Mouse (Mus musculus): ENCODE results near the gene Taar7b.
A peak's percentile ranks its signal among the peaks of the same experiment; 100 is the strongest.

The Taar7b gene

DNA sequence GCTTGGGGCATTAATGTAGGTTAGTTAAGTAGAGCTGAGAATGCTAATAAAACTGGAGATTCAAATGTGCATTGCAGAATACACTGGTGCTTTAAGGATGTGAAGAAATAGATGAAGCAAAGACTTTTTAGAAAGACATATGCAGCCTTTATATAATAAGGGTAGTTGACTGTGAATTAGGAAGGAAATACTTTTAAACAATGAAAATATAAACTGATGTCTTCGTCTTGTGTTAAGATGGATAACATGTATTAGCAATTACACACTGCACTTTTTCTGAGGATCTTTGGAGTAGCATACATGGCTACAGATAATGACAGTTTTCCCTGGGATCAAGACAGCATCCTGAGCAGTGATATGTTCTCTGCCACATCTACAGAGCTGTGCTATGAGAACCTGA, at the start of gene Taar7b:
TSS of gene Taar7b (plus strand) at position 301 of the 400 bp plus-strand sequence.
- DNase-seq (ENCODE audit: low read depth, low spot score), result no peak

DNA sequence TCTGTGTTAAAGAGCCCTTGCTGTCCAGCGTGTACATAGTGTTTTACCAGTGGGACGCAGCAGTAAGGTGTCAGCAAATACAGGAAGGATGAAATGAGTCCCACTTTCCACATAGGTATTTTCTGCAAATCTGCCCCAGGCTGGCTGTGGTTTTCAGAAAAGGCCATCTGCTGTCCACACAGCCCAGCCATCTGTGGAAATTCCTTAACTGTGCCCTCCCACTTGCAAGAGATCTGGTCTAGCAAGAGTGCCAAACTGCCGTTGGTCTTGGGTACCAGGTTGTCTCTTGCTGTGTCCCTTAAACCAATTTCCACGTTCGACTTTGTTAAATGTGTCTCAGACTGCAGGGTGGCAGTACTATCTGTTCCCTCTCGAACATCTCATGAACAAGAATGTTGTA, 48.0 kb upstream of the Taar7b start:
- no peak for DNase-seq (ENCODE audit: low read depth, low spot score)

DNA sequence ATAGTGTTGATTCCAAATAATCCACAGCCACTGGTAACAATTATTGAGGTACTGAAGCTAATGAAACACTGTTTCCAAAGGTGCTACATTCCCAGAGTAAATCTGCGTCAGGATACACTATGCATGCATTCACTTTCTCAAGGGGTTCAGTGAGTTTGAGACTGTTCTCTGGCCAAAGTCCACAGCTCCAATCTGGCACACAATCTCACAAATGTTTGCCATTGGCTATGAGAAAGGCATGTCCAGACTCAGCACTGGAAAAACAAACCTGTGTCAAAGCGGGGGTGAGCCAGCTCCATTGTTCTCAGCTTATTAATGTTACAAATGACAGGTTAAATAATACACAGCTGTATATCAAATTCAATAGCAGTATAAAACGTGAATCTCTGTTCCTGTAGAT, 40.7 kb upstream of the Taar7b start:
- no peak for DNase-seq (ENCODE audit: low read depth, low spot score)

DNA sequence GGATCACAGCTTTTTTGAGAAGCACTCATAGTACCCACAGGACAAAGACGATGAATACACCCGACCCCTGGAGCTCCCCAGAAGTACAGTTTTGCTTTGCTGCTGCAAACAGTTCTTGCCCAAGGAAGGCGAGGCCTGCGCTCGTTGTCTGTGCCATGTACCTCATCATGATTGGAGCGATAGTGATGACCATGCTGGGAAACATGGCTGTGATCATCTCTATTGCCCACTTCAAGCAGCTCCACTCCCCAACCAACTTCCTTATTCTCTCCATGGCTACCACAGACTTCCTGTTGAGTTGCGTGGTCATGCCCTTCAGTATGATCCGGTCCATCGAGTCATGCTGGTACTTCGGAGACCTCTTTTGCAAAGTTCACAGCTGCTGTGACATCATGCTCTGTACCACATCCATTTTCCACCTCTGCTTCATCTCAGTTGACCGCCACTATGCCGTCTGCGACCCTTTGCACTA, 39.3 kb upstream of the Taar7b start, which contains the start of gene Taar4:
TSS of gene Taar4 (plus strand) at position 51 of the 472 bp plus-strand sequence.
- DNase-seq (ENCODE audit: low read depth, low spot score), result no peak

DNA sequence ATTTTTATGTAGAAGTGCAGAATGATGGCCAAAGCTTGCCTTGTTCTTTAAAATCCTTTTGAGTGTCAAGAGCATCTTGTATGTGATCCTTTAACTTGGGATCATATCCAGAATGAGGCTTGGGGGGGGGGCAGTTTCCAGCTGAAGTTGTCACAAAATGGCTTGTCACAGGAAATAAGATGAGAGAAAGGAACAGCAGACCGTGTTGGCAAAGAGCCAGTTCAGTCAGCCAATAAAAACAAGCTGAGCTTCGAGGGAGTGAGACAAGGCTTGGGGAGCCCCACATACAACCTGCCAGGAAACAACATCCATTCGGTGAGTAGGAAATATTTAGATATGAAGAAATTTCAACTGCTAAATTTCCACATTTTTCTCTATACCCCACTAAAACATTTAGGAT, 36.3 kb upstream of the Taar7b start:
- no peak for DNase-seq (ENCODE audit: low read depth, low spot score)

DNA sequence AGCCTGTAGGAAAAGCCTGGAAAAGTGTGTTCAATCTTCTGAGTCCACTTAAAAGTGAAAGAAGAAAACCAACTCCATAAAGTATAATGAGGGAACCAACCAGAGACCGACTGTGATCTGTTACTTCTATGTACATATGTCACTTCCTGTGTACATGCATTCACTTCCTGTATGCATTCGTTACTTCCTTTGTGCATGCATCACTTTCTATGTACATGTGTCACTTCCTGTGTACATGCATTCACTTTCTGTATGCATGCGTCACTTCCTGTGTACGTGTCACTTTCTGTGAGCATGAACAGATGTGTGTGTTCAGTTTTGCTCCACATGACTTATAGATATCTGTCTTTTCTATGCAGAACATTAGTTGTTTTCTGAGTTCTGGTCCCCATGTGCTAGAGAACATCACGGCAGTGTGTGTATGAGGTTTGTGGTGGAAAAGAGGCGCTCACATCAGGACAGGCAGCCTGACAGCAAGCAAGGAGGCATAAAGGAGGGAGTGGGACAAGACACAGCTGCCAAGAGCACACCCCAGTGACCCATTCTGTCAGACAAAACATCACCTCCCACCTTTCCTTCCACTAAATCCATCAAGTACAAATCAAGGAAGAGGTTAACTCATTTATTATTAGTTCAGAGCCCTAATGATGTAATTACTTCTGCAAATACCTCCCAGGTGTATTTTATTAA, 34.7 kb upstream of the Taar7b start:
- DNase-seq (ENCODE audit: low read depth, low spot score), result no peak

DNA sequence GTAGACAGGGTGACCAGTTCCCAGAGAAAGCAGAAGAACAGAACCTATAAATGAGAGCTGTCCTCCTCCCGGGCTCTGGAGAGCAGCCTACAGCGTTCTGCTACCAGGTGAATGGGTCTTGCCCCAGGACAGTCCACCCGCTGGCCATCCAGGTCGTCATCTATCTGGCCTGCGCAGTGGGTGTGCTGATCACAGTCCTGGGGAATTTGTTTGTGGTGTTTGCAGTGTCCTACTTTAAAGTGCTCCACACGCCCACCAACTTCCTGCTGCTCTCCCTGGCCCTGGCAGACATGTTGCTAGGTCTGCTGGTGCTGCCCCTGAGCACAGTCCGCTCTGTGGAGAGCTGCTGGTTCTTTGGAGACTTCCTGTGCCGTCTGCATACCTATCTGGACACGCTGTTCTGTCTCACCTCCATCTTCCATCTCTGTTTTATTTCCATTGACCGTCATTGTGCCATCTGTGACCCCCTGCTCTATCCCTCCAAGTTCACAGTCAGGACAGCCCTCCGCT, 29.0 kb upstream of the Taar7b start, which contains the start of gene Taar5:
TSS of gene Taar5 (plus strand) at position 51 of the 510 bp plus-strand sequence.
- DNase-seq (ENCODE audit: low read depth, low spot score), result no peak

DNA sequence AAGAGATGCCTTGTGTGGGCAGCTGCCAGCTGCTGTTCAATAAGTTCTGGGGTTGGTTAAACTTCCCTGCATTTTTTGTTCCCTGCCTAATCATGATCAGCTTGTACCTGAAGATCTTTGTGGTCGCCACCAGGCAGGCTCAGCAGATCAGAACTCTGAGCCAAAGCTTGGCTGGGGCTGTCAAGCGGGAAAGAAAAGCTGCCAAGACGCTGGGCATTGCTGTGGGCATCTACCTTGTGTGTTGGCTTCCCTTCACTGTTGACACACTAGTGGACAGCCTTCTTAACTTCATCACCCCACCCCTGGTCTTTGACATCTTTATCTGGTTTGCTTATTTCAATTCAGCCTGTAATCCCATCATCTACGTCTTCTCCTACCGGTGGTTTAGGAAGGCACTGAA, 28.5 kb upstream of the Taar7b start:
- no peak for DNase-seq (ENCODE audit: low read depth, low spot score)

DNA sequence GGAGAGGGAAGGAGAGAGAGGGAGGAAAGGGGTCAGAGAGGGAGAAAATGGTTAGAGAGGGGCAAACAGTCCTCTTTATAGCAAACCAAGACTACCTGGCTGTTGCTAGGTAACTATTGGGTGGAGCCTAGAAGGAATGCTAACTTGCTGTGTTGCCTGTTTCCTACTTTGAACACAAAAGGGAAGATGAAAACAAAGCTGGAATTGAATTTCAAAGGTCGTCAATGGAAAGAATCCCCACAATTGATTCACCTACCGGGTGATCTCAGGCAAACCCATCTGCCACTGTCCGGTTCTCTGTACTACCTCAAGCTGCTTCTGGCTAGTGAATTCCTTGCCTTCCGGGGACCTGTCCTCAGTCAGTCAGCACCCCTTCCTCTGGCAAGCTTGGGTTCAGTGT, 21.8 kb upstream of the Taar7b start:
- no peak for DNase-seq (ENCODE audit: low read depth, low spot score)

DNA sequence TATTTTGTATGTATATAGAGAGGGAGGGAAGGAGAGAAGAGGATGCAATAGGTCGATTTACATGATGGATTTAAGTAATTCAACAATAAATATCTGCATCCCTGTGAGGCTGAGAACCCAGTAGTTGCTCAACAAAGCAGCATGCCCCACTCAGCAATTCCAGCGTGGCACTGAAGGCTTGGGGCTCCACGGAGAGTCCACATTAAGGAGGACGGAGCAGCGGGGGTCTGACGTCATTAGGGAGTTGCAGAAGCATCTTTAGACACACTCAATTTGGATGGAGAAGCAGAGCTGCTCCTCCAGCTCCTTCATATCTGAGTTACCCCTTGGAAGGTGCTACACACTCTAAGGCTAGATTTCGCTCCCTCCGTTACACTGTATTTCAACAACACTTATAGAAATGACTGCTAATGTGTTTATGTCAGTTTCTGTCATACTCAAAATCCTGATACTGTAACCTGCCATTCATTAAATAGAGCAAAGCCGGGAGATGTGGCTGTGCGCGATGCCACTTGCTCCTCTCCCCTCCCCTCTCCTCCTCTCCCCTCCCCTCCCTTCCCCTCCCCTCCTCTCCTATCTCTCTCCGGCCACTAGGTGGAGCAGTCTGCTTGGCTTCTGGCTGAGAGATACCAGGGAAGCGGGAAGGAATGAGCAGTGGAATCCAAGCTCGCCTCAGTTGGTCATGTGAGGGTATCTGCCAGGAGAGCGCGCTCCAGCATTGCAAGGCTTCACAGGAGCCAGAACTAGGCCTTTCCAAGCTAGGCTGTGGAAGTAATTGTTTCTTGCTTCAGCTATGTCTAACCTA, 20.6 kb upstream of the Taar7b start:
- peak; percentile 34 for DNase-seq (ENCODE audit: low read depth, low spot score)

DNA sequence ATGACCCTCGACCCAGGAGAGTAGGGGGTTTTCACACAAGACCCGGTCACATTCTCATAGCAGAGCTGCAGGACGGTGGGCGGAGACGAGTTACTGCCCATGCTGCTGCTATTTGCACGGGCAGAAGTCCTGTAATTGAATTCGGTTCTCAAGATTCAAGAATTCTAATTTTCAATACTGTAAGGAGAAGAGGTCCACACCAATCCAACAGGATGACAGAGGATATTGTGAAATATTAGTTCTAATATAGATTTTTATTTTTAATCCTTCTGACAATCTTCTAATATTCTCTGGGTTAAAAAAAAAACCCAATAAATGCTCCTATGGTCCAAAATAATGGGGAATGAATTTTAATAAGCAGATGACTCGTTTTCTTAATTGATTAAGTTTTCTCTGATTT, 14.2 kb upstream of the Taar7b start, which contains the start of gene Taar6:
TSS of gene Taar6 (minus strand) at position 101 of the 400 bp plus-strand sequence.
- DNase-seq (ENCODE audit: low read depth, low spot score), result no peak

DNA sequence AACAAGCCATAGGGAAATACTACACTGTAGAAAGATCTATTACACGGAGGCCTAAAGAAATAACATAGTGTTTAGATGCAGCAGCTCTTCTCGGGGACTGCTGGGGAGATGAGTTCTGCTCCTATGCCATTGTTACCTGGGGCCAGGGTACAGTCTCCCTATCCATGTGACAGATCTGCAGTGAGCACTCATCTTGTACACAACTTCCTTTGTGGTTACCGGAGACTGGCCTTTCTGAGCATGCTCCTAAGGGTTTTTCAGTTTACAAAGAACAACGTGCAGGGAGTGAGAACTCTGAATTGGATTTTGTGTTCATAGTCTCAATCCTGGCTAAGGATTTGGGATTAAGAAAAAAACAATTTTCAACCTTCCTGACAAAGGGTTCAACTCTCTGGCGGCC, 13.3 kb upstream of the Taar7b start:
- DNase-seq (ENCODE audit: low read depth, low spot score), result no peak

DNA sequence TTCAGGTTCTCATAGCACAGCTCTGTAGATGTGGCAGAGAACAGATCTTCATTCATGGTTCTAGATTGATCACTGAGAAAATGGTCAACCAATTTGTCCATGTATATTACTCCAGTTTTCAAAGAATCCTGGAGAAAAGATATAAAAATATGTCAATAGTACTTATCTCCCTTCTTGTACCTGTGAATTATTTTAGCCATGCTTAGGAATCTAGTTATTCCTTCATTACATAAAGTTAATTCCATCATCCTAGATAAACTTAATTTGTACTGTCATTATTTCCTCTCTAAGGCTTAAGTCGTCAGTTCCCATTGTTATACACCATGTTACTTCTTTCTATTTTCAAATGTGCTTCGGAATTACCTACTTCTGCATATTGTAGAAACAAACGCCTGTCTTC, 6.4 kb upstream of the Taar7b start, which contains the start of gene Taar7a:
TSS of gene Taar7a (minus strand) at position 101 of the 400 bp plus-strand sequence.
- no peak for DNase-seq (ENCODE audit: low read depth, low spot score)

DNA sequence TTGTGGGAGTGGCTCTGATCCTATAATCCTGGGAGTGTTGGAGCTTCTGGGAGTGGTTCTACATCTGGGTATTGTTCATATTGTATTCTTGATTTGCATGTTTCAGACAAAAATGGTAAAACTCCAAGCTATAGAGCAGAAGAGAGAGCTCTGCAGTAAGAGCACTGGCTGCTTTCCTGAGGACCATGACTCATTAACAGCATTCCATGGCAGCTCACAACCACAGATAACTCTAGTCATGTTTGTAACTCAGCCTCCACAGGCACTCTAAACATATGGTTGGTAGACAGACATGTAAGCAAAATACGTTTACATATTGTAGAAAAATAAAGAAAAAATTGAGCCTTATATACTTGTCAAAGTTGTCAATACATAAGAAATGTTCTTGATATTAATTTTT, 6.7 kb downstream of the Taar7b start:
- no peak for DNase-seq (ENCODE audit: low read depth, low spot score)

DNA sequence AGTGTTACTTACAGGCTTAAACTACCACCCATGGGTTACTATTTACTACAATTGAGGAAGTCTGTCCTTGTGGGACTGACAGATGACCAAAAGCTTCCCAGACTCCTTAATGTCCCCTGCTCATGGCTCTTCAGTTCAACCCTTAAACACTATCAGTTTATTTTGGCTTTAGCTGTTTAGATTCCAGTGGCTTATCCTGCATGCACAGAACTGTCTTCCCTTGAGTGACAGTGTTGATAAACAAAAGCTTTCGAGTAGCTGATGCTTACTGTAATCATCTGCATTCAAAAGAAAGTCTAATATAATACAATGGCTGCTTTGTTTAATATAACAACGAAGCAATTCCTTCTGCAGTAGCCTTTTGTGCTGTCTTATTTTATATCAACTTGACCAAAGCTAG, 7.3 kb downstream of the Taar7b start:
- no peak for DNase-seq (ENCODE audit: low read depth, low spot score)

DNA sequence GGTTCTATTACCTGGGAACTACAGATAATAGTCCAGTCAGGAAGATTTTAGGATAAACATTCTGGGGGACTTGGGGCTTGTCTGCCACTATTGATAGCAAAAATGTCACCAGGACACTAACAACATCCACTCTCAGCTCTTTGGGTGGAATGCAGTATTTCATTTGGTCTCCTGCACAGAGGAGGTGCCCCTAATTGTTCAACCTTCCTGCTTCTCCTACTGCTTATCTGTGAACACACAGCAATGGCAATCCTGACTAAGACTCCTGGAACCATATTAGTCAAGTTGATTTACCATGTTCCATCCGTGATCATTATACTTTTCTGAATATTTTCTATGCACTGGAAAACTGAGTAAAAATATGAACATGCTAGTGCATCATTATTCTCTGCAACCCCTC, 8.4 kb downstream of the Taar7b start:
- no peak for DNase-seq (ENCODE audit: low read depth, low spot score)

DNA sequence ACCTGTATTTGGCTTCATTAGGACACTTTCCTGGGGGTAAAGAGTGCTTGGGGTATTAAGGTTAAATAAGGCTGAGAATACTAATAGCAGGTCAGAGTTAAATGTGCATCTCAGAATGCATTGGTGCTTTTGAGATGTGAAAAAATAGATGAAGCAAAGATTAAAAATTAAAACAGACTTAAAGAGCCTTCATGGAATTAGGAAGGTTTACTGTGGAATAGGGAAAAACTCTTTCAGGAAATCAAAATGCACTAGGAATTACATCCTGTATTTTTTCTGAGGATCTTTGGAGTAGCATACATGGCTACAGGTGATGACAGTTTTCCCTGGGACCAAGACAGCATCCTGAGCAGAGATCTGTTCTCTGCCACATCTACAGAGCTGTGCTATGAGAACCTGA, 27.2 kb downstream of the Taar7b start, which contains the start of gene Taar7d:
TSS of gene Taar7d (plus strand) at position 301 of the 400 bp plus-strand sequence.
- DNase-seq (ENCODE audit: low read depth, low spot score), result no peak

DNA sequence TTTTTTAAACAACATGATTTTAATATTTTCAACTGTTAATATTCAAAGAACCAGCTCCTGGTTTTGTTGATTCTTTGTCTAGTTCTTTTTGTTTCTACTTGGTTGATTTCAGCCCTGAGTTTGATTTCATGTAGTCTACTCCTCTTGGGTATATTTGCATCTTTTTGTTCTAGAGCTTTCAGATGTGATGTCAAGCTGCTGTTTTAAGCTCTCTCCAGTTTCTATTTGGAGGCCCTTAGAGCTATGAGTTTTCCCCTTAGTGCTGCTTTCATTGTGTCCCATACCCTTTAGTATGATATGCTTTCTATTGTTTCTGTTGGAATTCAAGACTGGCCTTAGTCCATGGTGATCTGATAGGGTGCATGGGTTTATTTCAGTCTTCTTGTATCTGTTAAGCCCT, 31.6 kb downstream of the Taar7b start:
- DNase-seq (ENCODE audit: low read depth, low spot score), result no peak

DNA sequence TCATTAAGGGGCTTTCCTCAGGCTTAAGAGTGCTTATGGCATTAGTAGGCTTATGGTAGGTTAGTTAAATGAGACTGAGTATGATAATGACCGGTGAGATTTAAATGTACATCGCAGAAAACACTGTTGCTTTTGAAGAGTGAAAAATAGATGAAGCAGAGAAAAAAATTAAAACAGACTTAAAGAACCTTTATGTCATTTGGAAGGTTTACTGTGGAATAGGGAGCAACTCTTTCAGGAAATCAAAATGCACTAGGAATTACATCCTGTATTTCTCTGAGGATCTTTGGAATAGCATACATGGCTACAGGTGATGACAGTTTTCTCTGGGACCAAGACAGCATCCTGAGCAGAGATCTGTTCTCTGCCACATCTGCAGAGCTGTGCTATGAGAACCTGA, 37.6 kb downstream of the Taar7b start, which contains the start of gene Taar7e:
TSS of gene Taar7e (plus strand) at position 301 of the 400 bp plus-strand sequence.
- DNase-seq (ENCODE audit: low read depth, low spot score), result no peak

DNA sequence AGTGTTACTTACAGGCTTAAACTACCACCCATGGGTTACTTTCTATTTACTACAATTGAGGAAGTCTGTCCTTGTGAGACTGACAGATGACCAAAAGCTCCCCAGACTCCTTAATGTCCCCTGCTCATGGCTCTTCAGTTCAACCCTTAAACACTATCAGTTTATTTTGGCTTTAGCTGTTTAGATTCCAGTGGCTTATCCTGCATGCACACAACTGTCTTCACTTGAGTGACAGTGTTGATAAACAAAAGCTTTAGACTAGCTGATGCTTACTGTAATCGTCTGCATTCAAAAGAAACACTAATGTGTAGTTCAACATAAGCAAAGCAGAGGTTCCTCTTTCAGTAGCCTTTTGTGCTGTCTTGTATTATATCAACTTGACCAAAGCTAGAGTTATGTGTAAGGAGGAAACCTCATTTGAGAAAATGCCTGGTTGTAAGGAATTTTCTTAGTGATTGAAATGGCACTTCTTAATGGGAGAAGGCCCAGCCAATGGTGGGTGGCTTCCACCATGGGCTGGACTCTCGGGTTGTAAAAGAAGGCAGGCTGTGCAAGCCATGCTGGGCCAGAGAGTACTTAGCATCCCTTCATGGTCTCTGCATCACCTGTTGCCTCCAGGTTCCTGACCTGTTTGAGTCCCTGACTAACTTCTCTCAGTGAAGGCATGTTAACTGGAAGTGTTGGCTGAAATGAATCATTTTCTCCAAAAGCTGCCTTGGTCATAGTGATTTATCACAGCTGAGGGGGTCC, 40.6 kb downstream of the Taar7b start:
- no peak for DNase-seq (ENCODE audit: low read depth, low spot score)

DNA sequence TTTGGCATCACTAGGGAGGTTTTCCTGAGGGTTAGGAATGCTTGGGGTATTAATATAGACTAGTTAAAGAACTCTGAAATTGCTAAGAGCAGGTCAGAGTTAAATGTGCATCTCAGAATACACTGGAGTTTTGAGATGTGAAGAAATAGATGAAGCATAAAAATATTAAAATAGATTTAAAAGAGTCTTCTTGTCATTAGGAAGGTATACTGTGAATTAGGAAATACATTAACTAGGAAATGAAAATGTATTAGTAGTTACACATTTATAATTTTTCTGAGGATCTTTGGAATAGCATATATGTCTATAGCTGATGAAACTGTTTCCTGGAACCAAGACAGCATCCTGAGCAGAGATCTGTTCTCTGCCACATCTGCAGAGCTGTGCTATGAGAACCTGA, 49.5 kb downstream of the Taar7b start, which contains the start of gene Taar7f:
TSS of gene Taar7f (plus strand) at position 301 of the 400 bp plus-strand sequence.
- DNase-seq (ENCODE audit: low read depth, low spot score), result no peak
